Mouse (Mus musculus) kidney, adult 18-20 months (tissue): ENCODE data around the gene Gga1.
"Not testable (repeated sequence)": the region's sequence is repeated elsewhere in the genome, so short reads cannot be mapped to it uniquely, and the experiment has no call there.

ENCODE experiments used
- DNase-seq: peaks from one replicate; pipeline ENCODE4 v3.0.0; 2021

Gene Gga1

DNA sequence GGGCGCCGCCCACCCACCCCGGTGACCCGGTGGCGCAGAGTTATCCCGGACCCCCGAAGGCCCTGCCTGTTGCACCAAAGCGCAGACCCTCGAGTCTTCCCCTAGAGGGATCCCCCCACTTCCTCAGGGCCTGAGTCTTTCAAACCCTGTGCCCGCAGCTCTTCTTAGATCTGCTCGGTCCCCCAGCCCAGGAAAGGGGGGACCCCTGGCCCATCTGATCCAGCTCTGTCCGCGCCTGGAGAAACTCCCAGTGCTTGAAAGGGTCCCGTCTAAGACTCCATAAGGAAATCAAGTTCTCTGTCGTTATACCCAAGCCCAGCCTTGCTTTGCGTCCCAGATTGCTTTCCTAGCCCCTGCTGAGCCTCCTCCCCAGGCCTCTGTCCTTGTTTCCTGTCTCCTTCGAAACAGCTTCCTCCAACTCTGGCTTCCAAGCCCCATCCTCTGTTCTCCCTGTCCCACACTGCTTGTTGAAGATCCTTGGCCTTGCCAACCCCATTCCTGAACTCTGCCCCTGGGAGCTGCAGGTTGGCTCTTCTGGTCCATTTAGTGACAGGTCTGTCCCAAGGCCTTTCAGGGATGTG is 910 bp downstream of the Gga1 start:
- peak; percentile 37 for DNase-seq

DNA sequence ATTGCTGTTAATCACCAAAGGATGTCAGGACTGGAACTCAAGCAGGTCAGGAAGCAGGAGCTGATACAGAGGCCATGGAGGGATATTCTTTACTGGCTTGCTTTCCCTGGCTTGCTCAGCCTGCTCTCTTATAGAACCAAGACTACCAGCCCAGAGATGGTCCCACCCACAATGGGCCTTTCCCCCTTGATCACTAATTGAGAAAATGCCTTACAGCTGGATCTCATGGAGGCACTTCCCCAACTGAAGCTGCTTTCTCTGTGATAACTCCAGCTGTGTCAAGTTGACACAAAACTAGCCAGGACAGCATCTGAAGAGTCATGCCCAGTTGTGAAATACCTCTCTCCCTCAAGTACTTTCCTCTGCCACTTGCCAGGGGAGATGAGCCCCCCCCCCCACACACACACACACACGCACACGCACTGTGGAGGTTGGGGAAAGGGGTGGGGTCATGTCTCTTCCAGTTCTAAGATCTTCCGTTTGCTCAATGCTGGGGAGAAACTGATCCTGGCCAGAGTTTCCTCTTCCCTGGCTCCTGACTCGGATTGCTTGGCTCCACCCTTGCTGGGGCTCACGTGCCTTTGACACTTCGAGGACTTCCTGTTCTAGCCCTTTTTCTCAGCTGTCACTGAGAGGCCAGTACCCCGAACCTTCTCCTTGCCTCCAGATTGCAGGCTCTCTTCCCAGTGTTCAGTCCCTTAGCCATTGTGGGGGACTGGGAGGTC is 2.0 kb downstream of the Gga1 start:
- not testable (repeated sequence) for DNase-seq

DNA sequence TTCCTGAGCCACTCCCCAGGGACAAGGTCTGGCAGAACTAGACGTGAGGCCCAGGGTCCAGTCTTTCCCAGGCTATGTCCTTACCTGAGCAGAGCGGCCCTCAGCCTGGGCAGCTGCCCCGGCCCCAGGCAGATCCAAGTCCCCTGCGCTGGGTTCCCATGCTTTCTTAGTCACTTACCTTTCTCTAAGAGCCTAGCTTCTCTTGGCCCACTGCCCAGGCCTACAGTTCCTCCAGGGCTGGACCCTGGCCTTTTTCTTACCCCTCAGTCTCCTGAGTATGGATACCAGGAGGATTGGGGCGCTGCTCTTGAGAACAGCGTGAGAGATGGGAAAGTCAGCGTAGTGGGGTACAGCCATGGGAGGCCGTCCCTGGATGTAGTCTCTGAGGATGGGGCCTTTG is 3.4 kb downstream of the Gga1 start:
- DNase-seq, result no peak

DNA sequence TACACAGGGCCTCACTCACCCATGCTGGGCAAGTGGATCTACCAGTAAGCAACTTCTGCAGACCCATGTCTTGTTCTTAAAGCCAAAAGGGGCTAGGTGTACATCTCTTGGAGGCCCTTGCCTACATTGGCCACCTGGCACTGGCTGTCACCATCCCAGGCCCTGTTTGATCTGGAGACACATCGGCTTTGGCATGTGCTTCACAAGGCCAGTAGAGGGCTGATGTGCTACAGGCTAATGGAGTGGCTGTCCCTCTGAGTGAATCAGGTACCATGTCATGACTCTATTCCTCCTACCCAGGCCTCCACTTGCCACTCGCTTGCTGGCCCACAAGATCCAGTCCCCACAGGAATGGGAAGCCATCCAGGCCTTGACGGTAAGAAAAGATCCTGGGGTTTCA is 4.8 kb downstream of the Gga1 start:
- no peak for DNase-seq

DNA sequence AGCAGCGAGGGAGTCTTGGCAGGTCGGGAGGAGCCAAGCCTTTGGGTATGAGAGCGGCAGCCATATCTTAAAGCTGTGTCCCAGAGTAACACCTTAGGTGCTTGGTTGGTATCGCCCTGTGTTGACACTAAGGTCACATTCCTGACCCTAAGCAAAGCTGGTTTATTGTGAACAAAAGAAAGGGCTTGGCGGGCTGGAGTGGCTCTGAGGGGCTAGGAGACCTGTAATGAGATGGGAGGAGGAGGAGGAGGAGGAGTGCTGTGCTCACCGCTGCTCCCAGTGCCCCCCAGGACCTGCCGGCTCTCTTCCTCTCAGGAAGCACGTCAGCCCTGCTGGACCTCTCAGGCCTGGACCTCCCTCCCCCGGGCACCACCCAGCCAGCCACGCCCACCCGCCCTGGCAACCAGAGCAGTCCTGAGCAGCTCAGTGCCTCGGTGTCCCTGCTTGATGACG is 12.4 kb downstream of the Gga1 start:
- no peak for DNase-seq

DNA sequence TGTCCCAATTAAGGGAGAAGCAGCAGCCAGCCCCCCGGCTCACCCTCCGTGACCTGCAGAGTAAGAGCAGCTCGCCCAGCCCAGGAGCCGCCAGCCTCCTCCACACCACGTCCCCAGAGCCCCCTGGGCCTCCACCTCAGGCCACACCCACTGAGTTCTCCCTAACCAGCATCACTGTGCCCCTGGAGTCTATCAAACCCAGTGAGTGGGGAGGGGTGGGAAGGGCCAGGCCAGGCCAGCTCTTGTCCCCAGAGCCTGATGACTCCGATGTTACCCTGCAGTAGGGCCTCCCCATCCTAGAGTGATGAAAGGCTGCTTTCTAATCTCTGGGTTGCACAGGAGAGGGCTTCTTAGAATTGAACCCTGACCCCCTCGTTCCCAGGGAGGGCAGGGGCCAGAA is 15.4 kb downstream of the Gga1 start:
- no peak for DNase-seq

DNA sequence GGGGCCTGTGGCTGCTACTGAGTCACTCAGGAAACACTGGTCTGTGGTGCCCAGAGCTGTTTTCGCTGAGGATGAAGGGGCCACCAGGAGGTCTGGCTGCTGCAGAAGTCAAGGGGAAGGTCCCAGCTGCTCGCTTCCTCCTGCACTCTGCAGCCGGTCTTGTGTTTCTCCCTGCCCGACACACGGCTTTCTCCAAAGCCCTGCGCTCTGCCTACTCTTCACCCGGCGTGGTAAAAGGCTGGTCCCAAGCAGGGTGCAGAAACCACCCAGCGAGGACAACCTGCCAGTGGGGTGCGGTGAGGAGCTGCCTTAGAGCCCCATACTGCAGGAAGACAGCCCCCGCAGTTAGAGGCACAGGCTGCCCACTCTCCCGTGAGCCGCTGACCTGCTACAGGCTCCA is 17.7 kb downstream of the Gga1 start:
- DNase-seq, result no peak

DNA sequence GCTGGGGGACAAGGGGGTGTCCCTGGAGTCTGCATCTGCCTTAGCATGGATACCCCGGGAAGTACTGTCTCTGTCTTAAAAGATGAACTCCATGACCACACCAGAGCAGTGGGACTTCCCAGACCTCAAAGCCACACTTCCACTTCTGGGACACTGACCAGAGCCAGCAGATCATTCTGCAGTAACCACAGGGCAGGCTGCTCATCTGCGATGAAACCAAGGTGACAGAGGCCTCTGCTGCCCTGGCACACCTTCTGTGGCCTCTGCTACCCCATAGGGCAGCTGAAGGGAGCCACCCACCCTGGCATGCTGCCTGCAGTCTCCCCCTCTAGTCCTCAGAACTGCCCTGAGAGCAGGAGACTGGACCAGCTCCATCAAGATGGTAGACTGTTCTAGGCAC is 18.8 kb downstream of the Gga1 start:
- no peak for DNase-seq

DNA sequence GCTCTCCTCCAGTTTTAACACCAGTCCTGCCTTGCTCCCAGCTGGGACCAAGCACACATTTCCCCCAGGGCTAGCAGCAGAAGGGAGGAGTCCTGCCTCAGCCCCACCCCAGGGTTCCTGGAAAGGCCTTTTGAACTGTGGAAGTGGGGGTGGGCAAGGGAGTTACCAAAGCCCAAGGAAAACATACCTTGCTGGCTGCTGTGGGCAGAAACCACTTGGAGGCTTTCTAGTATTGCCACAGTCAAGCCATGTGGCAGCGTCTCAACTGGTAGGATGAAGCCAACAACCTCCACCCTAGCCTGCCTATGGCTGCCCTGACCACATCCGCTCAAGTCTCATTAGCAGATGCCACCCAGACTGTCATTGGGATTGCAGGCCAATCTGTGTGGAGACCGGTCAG is 19.2 kb downstream of the Gga1 start:
- DNase-seq, result no peak

DNA sequence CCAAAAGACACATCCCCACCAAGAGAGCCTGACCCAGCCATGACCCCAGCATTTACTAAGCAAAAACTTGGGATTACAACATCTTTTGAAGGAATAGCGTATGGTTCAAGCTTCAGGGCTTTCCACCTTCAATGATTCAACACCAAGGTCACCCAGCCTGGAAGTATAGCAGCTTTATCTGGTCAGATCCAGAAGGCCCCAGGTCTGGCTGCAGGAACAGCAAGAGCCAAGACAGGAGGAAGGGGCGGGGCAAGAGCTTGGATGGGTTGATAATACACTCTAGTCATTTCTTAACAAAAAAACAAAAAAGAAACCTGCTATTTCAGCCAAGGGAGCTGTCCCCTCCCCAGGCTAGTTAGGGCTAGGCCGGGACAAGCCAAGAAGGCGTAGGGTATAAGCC is 20.5 kb downstream of the Gga1 start:
- DNase-seq, result no peak

DNA sequence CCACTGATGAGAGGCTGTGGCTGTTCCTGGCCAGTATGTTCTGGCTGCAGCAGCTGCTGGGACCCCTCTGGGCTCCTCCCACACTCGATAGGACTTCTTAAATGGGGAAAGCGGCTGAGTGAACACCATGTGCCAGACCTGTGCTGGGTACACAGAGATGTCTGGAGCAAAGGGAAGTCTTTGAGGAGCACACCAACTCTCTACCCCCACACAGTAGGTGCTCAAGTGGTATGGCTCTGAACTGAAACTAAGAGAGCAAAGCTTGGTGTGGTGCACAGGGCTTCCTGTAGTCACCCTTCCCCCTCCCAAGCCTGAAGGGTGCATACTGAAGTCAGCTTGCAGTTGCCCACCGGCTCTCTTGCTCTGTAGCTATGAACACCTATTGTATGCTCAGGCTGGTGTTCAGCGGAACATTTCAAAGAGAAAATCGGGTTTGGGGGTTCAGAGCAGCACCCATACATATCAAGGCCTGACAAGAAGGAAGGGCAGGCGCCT is 21.6 kb downstream of the Gga1 start:
- DNase-seq, result no peak

DNA sequence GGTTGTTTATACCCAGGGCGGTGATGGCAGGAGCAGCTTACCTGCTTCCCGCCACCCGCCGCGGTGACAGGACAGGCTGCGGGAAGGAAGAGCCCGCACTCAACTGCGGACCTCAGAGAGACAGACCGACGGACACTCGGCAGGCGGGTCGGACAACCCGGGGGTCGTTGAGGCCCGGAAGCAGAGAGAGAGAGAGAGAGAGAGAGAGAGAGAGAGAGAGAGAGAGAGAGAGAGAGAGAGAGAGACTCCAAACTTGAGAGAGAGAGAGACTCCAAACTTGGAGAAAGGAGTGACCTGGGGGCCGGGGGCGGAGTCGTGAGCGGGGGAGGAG is 22.4 kb downstream of the Gga1 start, which contains the start of gene Gm49510:
Gene Gm49510 (plus strand): TSS at position 259 of the 331 bp plus-strand sequence.
- DNase-seq, result peak; percentile 47

DNA sequence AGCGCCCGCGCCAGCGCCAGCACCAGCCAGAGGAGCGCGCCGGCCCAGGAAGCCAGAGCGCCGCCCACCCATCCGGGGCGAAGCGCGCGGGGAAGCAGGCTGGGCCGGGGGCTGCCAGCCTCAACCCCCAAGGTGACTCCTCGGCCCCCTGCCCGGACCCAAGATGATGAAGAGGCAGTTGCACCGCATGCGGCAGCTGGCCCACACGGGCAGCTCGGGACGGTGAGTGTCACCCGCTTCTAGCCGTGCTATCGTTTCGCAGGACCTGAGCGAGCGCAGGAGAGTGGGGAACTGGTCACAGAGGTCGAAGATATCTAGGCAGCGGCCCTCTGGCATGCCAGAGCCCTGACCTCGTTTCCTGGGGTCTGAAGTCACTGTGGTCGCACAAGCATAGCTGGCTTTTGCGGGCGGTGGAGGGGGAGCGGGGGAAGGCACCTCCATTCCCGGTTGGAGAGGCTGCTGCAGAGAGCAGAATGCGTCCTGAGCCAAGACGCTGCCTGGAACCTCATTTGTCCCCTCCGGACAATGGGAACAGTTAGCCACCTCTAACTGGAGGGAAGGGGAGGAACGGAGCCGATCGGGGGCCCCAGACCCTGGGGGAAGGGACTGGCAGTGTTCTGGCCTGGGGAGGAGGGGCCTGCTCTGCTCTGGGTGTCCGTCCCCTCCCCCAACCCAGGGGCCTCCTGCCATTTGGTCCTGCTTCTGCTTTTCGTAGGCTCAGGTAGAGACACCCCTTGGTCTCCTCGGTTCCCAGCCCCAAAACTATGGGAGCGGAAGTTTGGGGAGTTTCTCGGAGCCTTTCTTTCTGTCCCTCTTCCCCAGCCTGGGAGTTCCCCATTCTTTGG is 23.0 kb downstream of the Gga1 start, which contains the start of gene Sh3bp1:
Gene Sh3bp1 (plus strand): TSS at position 29 of the 845 bp plus-strand sequence.
- DNase-seq, result peak; percentile 68

DNA sequence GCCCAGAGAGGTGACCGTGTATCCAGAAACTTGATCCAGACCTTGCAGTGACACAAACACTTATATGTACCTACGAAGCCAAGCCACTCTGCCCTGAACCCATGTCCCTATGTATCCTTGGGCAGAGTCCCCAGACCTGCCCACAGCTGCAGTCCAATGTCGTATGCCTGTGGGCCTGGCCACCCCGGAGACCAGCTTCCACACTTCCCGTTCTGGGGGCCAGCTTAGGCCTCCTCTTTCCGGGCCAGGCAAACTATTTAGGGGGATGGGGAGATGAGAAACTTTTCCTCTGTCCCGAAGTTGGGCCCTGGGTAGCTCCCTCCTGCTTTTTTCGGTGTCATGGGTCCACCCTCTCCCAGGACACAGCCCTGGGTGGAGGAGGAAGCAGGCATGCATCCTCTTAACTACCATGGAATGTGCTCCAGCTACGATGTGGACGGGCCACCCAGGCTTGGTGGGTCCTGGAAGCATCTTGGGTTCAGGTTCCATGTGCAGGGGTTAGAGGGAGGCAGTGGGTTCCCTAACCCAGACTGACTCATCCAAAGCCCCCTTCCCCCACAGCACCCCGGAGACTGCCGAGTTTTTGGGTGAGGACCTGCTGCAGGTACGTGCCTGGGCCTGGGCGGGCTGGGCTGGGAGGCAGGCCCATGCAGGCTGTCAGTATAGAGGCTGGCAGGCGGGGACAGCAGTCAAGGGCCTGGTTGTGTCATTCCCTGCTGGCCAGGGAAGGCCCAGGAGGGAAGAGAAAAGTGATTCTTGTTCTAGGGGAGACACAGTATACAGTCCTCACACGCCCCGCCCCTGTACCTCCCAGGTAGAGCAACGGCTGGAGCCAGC is 23.8 kb downstream of the Gga1 start:
- no peak for DNase-seq

DNA sequence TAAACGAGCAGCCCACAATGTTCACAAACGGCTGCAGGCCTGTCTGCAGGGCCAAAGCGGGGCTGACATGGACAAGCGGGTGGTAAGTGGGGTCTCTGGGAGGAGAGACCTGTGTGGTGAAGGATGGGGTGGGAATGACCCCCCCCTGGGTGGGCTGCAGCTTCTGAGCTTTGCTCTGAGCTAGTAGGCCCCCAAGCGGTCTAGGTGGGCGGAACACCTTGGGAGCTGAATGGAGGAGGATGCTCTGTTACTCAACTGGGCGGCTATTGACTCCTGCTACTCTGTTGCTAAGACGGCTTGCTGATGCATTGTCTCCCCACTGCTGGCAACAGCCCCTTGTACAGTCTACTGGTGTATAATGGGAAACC is 24.4 kb downstream of the Gga1 start:
- no peak for DNase-seq

DNA sequence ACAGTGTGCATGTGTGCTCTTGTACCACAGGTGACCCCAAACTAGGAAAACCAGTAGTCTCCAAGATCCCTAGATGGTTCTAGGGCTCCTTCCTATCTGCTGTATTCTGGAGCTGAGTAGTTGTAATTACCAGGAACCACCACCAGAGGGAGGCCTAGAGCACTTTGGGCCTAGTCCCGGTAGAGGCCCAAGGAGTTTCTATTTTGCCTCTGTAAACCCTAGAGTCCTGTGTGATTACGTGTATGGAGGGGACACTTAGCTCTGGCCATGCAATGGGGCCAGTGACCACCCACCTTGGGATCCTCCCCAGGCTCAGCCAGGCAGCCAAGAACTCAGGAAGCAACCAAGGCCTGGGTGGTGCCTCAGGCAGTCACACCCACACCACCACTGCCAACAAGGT is 26.3 kb downstream of the Gga1 start:
- DNase-seq, result peak; percentile 82

DNA sequence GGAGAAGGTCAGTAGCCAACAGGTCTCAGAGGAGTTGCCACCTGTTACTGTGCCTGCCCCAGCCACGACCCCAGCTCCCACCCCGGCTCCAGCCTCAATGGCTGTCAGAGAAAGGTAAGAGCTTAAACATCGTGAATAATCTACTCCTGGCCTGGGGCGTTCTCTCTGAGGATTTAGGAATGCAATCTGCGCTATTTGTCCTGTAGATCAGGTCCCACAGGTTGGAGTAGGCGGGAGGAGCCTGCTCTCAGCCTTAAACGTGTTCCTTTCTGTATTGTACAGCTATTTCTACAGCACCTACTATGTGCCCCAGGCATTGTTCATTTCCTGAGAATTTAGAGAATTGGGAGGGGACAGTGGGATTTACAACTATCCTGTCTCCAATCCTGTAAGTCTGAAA is 31.4 kb downstream of the Gga1 start:
- DNase-seq, result no peak

DNA sequence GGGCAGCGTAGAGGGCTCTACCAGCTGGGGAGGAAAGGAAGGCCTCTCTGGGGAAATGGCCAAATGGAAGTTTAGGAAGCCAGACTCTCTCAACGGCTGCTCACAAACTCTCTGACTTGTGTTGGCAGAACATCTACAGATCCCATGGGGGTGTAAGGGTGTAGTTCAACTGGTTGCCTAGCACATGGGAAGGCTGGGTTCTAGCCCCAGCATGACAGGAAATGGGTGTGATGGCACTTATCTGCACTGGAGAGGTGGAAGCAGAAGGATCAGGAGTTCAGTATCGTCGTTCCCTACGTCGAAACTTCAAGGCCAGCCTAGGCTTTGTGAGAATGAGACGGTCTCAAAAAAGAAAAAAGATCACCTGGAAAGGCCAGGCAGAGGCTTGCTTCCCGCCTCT is 32.0 kb downstream of the Gga1 start:
- no peak for DNase-seq

DNA sequence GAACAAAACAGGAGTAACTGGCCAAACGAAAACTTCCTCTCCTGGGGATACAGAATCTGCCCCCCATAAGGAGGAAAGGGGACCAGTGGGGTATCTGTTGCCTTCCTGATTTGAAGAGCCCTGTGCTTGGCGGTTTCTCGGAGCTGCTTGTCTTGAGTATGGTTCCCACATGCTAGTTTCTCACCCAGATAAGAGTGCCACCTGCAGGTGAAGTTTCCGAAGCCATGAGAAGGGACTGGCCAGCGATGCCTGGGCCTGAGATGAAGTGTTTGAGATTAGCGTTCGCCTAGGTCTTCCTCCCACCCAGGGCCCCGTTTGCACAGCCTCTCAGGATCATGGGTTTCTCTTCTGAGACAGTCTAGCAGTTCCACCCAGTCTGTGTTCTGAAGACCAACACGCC is 35.0 kb downstream of the Gga1 start:
- DNase-seq, result peak; percentile 53

DNA sequence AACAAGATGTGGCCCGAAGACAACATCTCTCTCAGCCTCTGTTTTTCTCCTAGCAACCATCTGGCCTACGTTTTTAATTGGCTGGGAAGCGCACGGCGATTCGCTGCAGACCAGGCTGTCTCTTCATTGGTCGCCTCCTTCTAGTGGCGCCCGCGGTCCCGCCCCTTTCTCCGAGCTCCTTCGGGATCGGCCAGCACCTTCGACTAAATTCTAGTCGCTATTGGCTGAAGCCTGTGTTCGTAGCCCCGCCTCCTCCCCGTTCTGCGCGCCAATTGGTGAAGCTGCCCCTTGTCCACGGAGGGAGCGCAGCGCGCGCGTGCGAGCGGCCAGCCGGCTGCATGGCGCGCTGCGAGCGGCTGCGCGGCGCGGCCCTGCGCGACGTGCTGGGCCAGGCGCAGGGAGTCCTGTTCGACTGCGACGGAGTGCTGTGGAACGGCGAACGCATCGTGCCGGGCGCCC is 36.7 kb downstream of the Gga1 start, which contains the start of gene Pdxp:
Gene Pdxp (plus strand): TSS at position 288 of the 459 bp plus-strand sequence.
- peak; percentile 88 for DNase-seq

DNA sequence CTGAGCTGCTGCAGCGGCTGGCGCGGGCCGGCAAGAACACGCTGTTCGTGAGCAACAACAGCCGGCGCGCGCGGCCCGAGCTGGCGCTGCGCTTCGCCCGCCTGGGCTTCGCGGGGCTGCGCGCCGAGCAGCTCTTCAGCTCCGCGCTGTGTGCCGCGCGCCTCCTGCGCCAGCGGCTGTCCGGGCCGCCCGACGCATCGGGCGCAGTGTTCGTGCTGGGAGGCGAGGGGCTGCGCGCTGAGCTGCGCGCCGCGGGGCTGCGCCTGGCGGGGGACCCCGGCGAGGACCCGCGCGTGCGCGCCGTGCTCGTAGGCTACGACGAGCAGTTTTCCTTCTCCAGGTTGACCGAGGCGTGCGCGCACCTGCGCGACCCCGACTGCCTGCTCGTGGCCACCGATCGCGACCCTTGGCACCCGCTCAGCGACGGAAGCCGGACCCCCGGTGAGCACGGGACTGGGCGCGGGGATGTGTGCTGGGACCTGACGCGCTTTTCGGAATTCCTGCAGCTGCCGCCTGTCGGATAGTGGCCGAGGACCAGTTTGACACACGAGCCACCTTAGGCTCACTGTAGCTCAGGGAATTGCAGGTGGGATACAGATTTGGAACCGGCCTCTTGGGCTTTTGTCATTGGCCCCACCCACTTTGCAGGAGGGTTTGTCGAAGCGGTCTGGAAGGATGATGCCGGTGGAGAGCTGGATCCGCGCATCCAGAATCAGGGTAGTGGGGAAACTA is 37.3 kb downstream of the Gga1 start:
- no peak for DNase-seq
